Mouse (Mus musculus) embryonic facial prominence, embryonic 11.5 days (tissue): ENCODE results near the gene Lbr. TPM values are rescaled to one million over a fixed set of nuclear protein-coding genes. Genes with fewer than 3 reads are reported as not detected.

Experiments
- ATAC-seq: fragments of 200-750 bp; cut with Nextera tagmentation; replicated peaks from 2 replicates; pipeline ENCODE4 v1.8.0; 2017; ENCODE audit warnings: low read depth; ENCODE audit not compliant: insufficient number of reproducible peaks, low FRiP score, low TSS enrichment
- DNase-seq: peaks from one replicate; pipeline ENCODE4 v3.0.0-alpha.2; 2015; ENCODE audit warnings: low spot score
- H3K27ac ChIP-seq: fragments of 300-500 bp; sonication (generic); replicated peaks from 2 replicates; pipeline ENCODE4 v1.5.1; 2014; ENCODE audit warnings: mild to moderate bottlenecking, low read depth, low read length, control low read depth
- H3K27me3 ChIP-seq: fragments of 300-500 bp; sonication (generic); 2 replicates; pipeline ENCODE4 v1.6.1; 2014; ENCODE audit warnings: mild to moderate bottlenecking, low read length, moderate library complexity, mixed read lengths; ENCODE audit not compliant: control insufficient read depth, insufficient read depth
- H3K36me3 ChIP-seq: fragments of 300-500 bp; sonication (generic); replicated peaks from 2 replicates; pipeline ENCODE4 v1.6.1; 2014; ENCODE audit warnings: low read depth, mild to moderate bottlenecking, low read length, moderate library complexity, mixed read lengths; ENCODE audit not compliant: control insufficient read depth, insufficient read depth
- H3K4me1 ChIP-seq: fragments of 300-500 bp; sonication (generic); 2 replicates; pipeline ENCODE4 v1.6.1; 2014; ENCODE audit warnings: low read length, mixed read lengths; ENCODE audit not compliant: control insufficient read depth, insufficient read depth
- H3K4me2 ChIP-seq: fragments of 300-500 bp; sonication (generic); 2 replicates; pipeline ENCODE4 v1.6.1; 2014; ENCODE audit warnings: low read depth, mild to moderate bottlenecking, control low read depth, low read length, moderate library complexity
- H3K4me3 ChIP-seq: fragments of 300-500 bp; sonication (generic); 2 replicates; pipeline ENCODE4 v1.5.1; 2014; ENCODE audit warnings: low read depth, low read length, control low read depth
- H3K9ac ChIP-seq: fragments of 300-500 bp; sonication (generic); replicated peaks from 2 replicates; pipeline ENCODE4 v1.6.1; 2014; ENCODE audit warnings: mild to moderate bottlenecking, control low read depth, low read length
- H3K9me3 ChIP-seq: fragments of 300-500 bp; sonication (generic); replicated peaks from 2 replicates; pipeline ENCODE4 v1.6.1; 2016; ENCODE audit warnings: mild to moderate bottlenecking, low read length, inconsistent platforms, mixed read lengths; ENCODE audit not compliant: control insufficient read depth
- WGBS: fragments of 180-500 bp; shearing (Covaris S2); extraction: QIAGEN DNeasy Blood & Tissue Kit; methylation state at CpG from one replicate; pipeline ENCODE4 v1.1.7; 2014; 5-methylcytosine and 5-hydroxymethylcytosine counted together
- polyA plus RNA-seq: library from polyadenylated mRNA; unstranded; fragments of >200 nt; fragmentation: Nextera tagmentation; extraction: Ambion mirVana; gene quantifications from 2 replicates; pipeline ENCODE4 v1.2.1, GENCODE M21; 2014

Gene Lbr
- polyA plus RNA-seq: 166 and 181 TPM in 2 replicates

DNA sequence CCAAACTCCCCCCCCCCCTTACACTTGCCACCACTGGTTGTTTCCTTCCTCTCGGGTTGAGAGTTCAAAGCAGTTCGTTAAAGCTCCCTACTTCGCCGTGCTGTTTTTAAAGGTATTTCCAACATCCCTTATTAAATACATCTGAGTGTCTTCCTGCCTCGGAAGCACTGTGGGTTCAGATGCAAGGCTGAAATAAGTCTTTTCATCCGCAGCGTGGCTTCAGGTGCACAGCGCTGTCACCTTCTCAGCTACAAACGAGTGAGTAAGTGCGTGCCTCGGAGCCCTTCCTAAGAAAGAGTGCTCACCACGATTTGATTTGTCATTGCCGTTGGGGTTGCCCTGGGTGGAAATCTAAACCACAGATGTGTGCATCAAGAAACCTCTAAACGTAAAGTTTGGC, at the start of gene Lbr:
Gene Lbr (minus strand): TSS at position 266 of the 400 bp plus-strand sequence.
- peaks cover 2% of the 10 kb centered on the region; the same call in 1 of the 2 replicates for H3K4me1 ChIP-seq
- no peaks in the 10 kb centered on the region for H3K9me3 ChIP-seq
- no peaks in the 10 kb centered on the region for H3K27me3 ChIP-seq
- H3K9ac ChIP-seq: peak within 1 kb of the TSS; percentile 92
- H3K4me3 ChIP-seq: peak within 1 kb of the TSS; percentile 87
- DNase-seq (peak; percentile 49), ATAC-seq (no peak)
- under 1% methylated on average over 14 of the region's 14 CpGs for WGBS
- H3K4me2 ChIP-seq: peak within 1 kb of the TSS; percentile 81
- peak within 1 kb of the TSS; percentile 92 for H3K27ac ChIP-seq
- no peaks in the 10 kb centered on the region for H3K36me3 ChIP-seq

GRCm38 (mm10) chr1:181889670-181890069, 46.8 kb upstream of the Lbr start:
- no peaks in the 10 kb centered on the region for H3K36me3 ChIP-seq
- H3K4me3 ChIP-seq: no peak overlapping the region
- H3K9ac ChIP-seq: no peak overlapping the region
- WGBS: 89% methylated on average over 7 of the region's 7 CpGs
- ATAC-seq (no peak), DNase-seq (no peak)
- H3K9me3 ChIP-seq: no peaks in the 10 kb centered on the region
- H3K4me1 ChIP-seq: no peaks in the 10 kb centered on the region
- no peaks in the 10 kb centered on the region for H3K27me3 ChIP-seq
- no peak overlapping the region for H3K27ac ChIP-seq
- H3K4me2 ChIP-seq: no peak overlapping the region

GRCm38 (mm10) chr1:181888801-181889200, 46.0 kb upstream of the Lbr start:
- no peaks in the 10 kb centered on the region for H3K4me1 ChIP-seq
- H3K4me2 ChIP-seq: no peak overlapping the region
- no peaks in the 10 kb centered on the region for H3K9me3 ChIP-seq
- H3K4me3 ChIP-seq: no peak overlapping the region
- no peak overlapping the region; the same call in 1 of the 2 replicates for H3K9ac ChIP-seq
- no peaks in the 10 kb centered on the region for H3K27me3 ChIP-seq
- H3K36me3 ChIP-seq: no peaks in the 10 kb centered on the region
- ATAC-seq (peak; percentile 81), DNase-seq (peak; percentile 87)
- no peak overlapping the region for H3K27ac ChIP-seq
- 6% methylated on average over 11 of the region's 11 CpGs for WGBS

- no peak overlapping the region for H3K27ac ChIP-seq
- H3K4me3 ChIP-seq: no peak overlapping the region
- DNase-seq (peak; percentile 69), ATAC-seq (no peak)
- H3K36me3 ChIP-seq: no peaks in the 10 kb centered on the region
- H3K9me3 ChIP-seq: no peaks in the 10 kb centered on the region
- H3K9ac ChIP-seq: no peak overlapping the region
- no peak overlapping the region; the same call in 1 of the 2 replicates for H3K4me2 ChIP-seq
- H3K4me1 ChIP-seq: peaks cover 3% of the 10 kb centered on the region; the same call in 1 of the 2 replicates
- H3K27me3 ChIP-seq: no peaks in the 10 kb centered on the region
- 30% methylated on average over 8 of the region's 8 CpGs for WGBS
Measured at GRCm38 (mm10) chr1:181881532-181881931, 38.7 kb upstream of the Lbr start.

DNA sequence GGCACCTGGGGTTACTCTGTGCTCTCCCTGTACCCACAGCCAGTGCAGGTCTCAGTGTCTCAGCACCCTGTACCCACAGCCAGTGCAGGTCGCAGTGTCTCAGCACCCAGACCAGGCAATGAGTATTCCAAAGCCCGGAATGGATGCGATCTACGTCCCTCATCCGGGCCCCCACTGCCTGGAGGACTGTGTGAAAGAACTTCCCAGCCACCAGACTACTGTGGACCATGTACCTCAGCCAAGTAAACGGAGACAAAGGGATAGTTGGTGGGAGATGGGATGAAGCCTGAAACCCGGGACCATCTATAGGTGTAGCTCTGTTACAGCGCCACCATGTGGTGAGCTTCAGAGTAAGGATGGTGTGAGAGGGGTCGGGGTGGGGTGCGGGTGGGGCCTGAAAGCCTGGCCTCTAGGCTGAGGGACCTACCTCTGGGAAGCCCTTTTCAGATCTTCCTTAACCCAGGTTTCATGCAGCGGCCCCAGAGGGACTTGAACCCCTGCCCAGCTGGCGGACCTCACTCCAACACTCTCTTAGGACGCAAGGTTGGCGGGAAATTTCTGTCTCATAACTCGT, 38.0 kb upstream of the Lbr start:
- Histone ChIP-seq H3K4me2 (no peak overlapping the region), H3K36me3 (no peaks in the 10 kb centered on the region), H3K9ac (no peak overlapping the region), H3K27ac (no peak overlapping the region), H3K4me1 (peaks cover 3% of the 10 kb centered on the region; the same call in 1 of the 2 replicates), H3K27me3 (no peaks in the 10 kb centered on the region), H3K9me3 (no peaks in the 10 kb centered on the region), H3K4me3 (no peak overlapping the region)
- DNase-seq (peak; percentile 24), ATAC-seq (peak; percentile 16; the same call in 1 of the 2 replicates)
- 52% methylated on average over 15 of the region's 15 CpGs for WGBS

DNA sequence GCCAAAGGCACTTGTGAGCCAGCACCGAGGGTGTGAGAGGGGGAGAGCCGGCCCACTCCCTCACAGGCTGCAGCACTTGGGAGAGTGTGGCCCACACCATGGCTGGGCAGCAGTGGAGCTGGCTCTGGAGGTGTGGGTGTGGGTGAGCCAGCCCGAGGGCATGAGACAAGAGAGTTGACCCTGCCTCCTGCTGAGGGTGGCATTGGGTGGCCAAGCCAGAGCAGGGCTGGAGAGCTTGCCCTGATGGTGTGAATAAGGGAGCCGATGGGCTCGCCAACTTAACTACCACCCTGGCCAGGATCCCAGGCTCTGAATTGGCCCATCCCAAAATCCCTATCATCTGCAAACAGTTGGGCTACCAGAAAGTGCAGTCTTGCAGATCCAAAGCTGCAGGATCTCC, 35.6 kb upstream of the Lbr start:
- H3K36me3 ChIP-seq: no peaks in the 10 kb centered on the region
- no peak; the same call in 1 of the 2 replicates for ATAC-seq

DNA sequence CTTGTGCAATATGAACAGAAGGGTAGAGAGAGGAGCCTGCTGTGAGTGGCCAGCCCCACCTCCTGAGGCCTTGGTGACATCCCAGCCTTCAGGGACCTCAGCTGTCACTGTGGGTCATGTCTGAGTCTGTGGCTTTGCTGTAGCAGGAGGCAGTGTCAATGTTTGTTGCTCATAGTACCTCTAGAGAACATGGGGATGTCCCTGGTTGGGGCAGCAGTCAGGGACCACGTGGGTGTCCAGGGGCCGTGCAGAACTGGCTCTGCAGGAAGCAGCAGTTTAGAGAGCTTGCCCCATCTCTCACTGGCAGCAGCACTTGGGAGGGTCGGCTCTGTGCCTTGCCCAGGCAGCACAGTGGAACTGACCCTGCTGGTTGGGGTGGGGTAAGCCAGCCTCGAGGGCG, 34.2 kb upstream of the Lbr start:
- H3K9me3 ChIP-seq: no peaks in the 10 kb centered on the region
- 50% methylated on average over 5 of the region's 5 CpGs for WGBS
- H3K27me3 ChIP-seq: no peaks in the 10 kb centered on the region
- DNase-seq: no peak
- H3K4me1 ChIP-seq: peaks cover 3% of the 10 kb centered on the region; the same call in 1 of the 2 replicates
- no peak for ATAC-seq
- H3K36me3 ChIP-seq: no peaks in the 10 kb centered on the region
- H3K27ac ChIP-seq: no peak overlapping the region
- H3K9ac ChIP-seq: no peak overlapping the region
- H3K4me2 ChIP-seq: no peak overlapping the region
- no peak overlapping the region for H3K4me3 ChIP-seq

More for the DNA sequence above, 35.6 kb upstream of the Lbr start:
- no peaks in the 10 kb centered on the region for H3K27me3 ChIP-seq
- H3K4me1 ChIP-seq: peaks cover 3% of the 10 kb centered on the region; the same call in 1 of the 2 replicates
- no peak for DNase-seq
- H3K27ac ChIP-seq: no peak overlapping the region
- no peaks in the 10 kb centered on the region for H3K9me3 ChIP-seq
- no peak overlapping the region for H3K9ac ChIP-seq
- H3K4me2 ChIP-seq: no peak overlapping the region
- WGBS: 85% methylated on average over 5 of the region's 5 CpGs
- no peak overlapping the region for H3K4me3 ChIP-seq

- Histone ChIP-seq H3K36me3 (no peaks in the 10 kb centered on the region), H3K4me1 (peaks cover 3% of the 10 kb centered on the region; the same call in 1 of the 2 replicates), H3K4me2 (no peak overlapping the region), H3K9ac (no peak overlapping the region), H3K27me3 (no peaks in the 10 kb centered on the region), H3K4me3 (no peak overlapping the region), H3K9me3 (no peaks in the 10 kb centered on the region), H3K27ac (no peak overlapping the region)
- DNase-seq (no peak), ATAC-seq (no peak)
- 81% methylated on average over 3 of the region's 3 CpGs for WGBS
Measured at GRCm38 (mm10) chr1:181876656-181877055, 33.8 kb upstream of the Lbr start.
